8 mouse cellular contexts compared by ENCODE assay signal in genomic region chr3:59343026-59343425, GRCm38 (mm10). TPM values are rescaled to one million over a fixed set of nuclear protein-coding genes. Genes with fewer than 3 reads are reported as not detected.
DNase-seq lines count a peak whose midpoint lies in the region; TF ChIP-seq lines count a peak whose summit lies in the region.

No protein-coding gene starts in this region.

- no peak overlapping the region for H3K4me3 ChIP-seq in kidney, adult 2 months (ENCODE audit: insufficient read depth, low read depth, low read length)
- peak overlapping the region; percentile 65 for H3K4me3 ChIP-seq in midbrain, embryonic 10.5 days

- 53% methylated on average over 4 of the region's 4 CpGs for WGBS in kidney, adult 2 months
- WGBS in midbrain, embryonic 10.5 days, result 75% methylated on average over 4 of the region's 4 CpGs

- no peaks in the 10 kb centered on the region for H3K9me3 ChIP-seq in midbrain, embryonic 10.5 days (replicated peaks)

- H3K4me1 ChIP-seq in kidney, adult 2 months (ENCODE audit: control insufficient read depth, insufficient read depth, low read length), result no peaks in the 10 kb centered on the region
- peaks cover 13% of the 10 kb centered on the region for H3K4me1 ChIP-seq in midbrain, embryonic 10.5 days

- no peak overlapping the region for H3K27ac ChIP-seq in kidney, adult 2 months (ENCODE audit: insufficient read depth, low read depth, low read length)
- H3K27ac ChIP-seq in midbrain, embryonic 10.5 days (replicated peaks), result no peak overlapping the region

- TF ChIP-seq CTCF in kidney, adult 2 months (conservative IDR thresholded peaks at IDR 0.05; ENCODE audit: insufficient read depth, insufficient read length, low read depth, low read length), result no peak

- no peak for TF ChIP-seq POLR2A in kidney, adult 2 months (IDR thresholded peaks at IDR 0.05; ENCODE audit: low read depth, low read length)

- DNase-seq in brain, adult 2 months (ENCODE audit: low read depth, low spot score), result peak; percentile 81
- peak; percentile 62 to 73 for DNase-seq in cerebellum, postnatal 25 days
- peak; percentile 70 for DNase-seq in heart, adult 8-10 months (ENCODE audit: low spot score)
- peak; percentile 33 for DNase-seq in kidney, adult 2 months
- no peak for DNase-seq in midbrain, embryonic 10.5 days (ENCODE audit: low spot score)
- no peak for DNase-seq in thymus, adult 18-20 months
- DNase-seq in layer of hippocampus, adult 9-10 months (ENCODE audit: low spot score), result no peak
- DNase-seq in layer of hippocampus, postnatal 10 days (ENCODE audit: low spot score in 2 of 2), result no peak

- no peaks in the 10 kb centered on the region for H3K27me3 ChIP-seq in kidney, adult 2 months (replicated peaks; ENCODE audit: control insufficient read depth, insufficient read depth, low read length)
- H3K27me3 ChIP-seq in midbrain, embryonic 10.5 days (ENCODE audit: low read depth, poor library complexity, severe bottlenecking), result no peaks in the 10 kb centered on the region

- H3K36me3 ChIP-seq in kidney, adult 2 months (ENCODE audit: control insufficient read depth, insufficient read depth, low read length), result no peaks in the 10 kb centered on the region
- no peaks in the 10 kb centered on the region for H3K36me3 ChIP-seq in midbrain, embryonic 10.5 days

RNA-seq across cellular contexts. Expression of gene Igsf10, which starts 1.2 kb away (rescaled TPM):
- total RNA-seq in heart, adult 8-10 months (2022), result 1 to 10 TPM; 1.2 to 1.6 (median 1.4) TPM
- polyA plus RNA-seq in kidney, adult 2 months (2012; rRNA removed), result 0.48 and 0.62 TPM in 2 replicates
- polyA plus RNA-seq in midbrain, embryonic 10.5 days (2016; fragmentation: Nextera tagmentation; extraction: Ambion mirVana), result 2.8 and 3.5 TPM in 2 replicates
- total RNA-seq in layer of hippocampus, postnatal 10 days (2021), result 1 to 10 TPM; 4.9 to 5.6 TPM

Comparison
In these comparisons a context has a peak if more than half of its experiments do, and no peak if none do; other contexts are left out.
1. DNase-seq: peak in brain, adult 2 months (single experiment), cerebellum, postnatal 25 days (2 of 2), heart, adult 8-10 months (single experiment) and kidney, adult 2 months (single experiment); none in midbrain, embryonic 10.5 days (single experiment), thymus, adult 18-20 months (0 of 2), layer of hippocampus, adult 9-10 months (single experiment) and layer of hippocampus, postnatal 10 days (0 of 2).